Comparison of ENCODE assay signal across 10 mouse cellular contexts in the genomic region with DNA sequence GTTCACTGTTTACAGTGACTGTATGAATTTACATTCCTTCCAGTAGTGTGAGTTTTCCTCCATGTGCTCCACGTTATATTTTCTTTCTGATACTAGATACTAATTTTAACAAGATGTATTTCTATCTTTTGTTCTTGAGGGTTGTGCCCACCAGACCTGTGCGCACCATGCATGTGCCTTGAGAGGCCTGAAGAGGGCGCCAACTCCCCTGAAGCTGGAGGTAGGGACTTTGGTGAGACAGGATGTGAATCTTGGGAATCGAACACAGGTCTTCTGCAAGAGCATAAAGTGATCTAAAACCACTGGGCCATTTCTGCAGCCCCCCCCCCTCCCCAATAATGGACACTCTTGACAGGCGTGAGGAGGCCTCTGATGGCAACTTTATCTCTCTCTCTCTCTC. TPM values are rescaled to one million over a fixed set of nuclear protein-coding genes. Genes with fewer than 3 reads are reported as not detected.
DNase-seq lines count a peak whose midpoint lies in the region; ATAC-seq and TF ChIP-seq lines count a peak whose summit lies in the region.
"Had no signal": no experiment of that assay in that cellular context is flagged by ENCODE, and none has a peak within 500 bp of the region (broad histone marks: within the 10 kb centered on the region; RNA-seq: fewer than 3 reads in every experiment).

No protein-coding gene starts in this region.

- peaks cover 6% of the 10 kb centered on the region for H3K4me1 ChIP-seq in liver, adult 2 months (ENCODE audit: control insufficient read depth, insufficient read depth, low read length)
- peaks cover 15% of the 10 kb centered on the region for H3K4me1 ChIP-seq in liver, embryonic 12.5 days
- H3K4me1 ChIP-seq in limb, embryonic 11.5 days (ENCODE audit: control insufficient read depth, insufficient read depth, low read length), result 0 out of 2 replicates have a peak, but pooled peaks cover 3% of the 10 kb centered on the region

- ATAC-seq in liver, embryonic 12.5 days, result no peak
- ATAC-seq in limb, embryonic 11.5 days (ENCODE audit: insufficient number of reproducible peaks, low FRiP score, low TSS enrichment, low read depth), result no peak

- TF ChIP-seq POLR2A in liver, adult 2 months (IDR thresholded peaks at IDR 0.05; ENCODE audit: extremely low read depth, insufficient read depth, low read length), result no peak

- TF ChIP-seq CTCF in liver, adult 2 months (IDR thresholded peaks at IDR 0.05; ENCODE audit: low read depth, low read length), result peak; percentile 81

- H3K27ac ChIP-seq in liver, adult 2 months (replicated peaks; ENCODE audit: insufficient read depth, low read depth, low read length), result no peak overlapping the region
- no peak overlapping the region for H3K27ac ChIP-seq in liver, embryonic 12.5 days
- H3K27ac ChIP-seq in limb, embryonic 11.5 days (replicated peaks; ENCODE audit: low read depth, low read length), result no peak overlapping the region
- H3K27ac ChIP-seq: midbrain, embryonic 12.5 days had no signal

- H3K9me3 ChIP-seq in liver, embryonic 12.5 days (replicated peaks), result no peaks in the 10 kb centered on the region
- no peaks in the 10 kb centered on the region for H3K9me3 ChIP-seq in limb, embryonic 11.5 days (ENCODE audit: control insufficient read depth, low read length)
- H3K9me3 ChIP-seq: midbrain, embryonic 12.5 days had no signal

- no peaks in the 10 kb centered on the region for H3K36me3 ChIP-seq in liver, adult 2 months (ENCODE audit: control insufficient read depth, insufficient read depth, low read length)
- H3K36me3 ChIP-seq in liver, embryonic 12.5 days, result no peaks in the 10 kb centered on the region
- no peaks in the 10 kb centered on the region for H3K36me3 ChIP-seq in limb, embryonic 11.5 days (ENCODE audit: control insufficient read depth, insufficient read depth, low read length)

- H3K4me2 ChIP-seq in liver, embryonic 12.5 days, result no peak overlapping the region
- no peak overlapping the region for H3K4me2 ChIP-seq in limb, embryonic 11.5 days (ENCODE audit: low read depth, severe bottlenecking)
- H3K4me2 ChIP-seq: midbrain, embryonic 12.5 days had no signal

- 47% methylated on average over 5 of the region's 5 CpGs for WGBS in liver, adult 2 months
- 32% methylated on average over 5 of the region's 5 CpGs for WGBS in liver, embryonic 12.5 days (ENCODE audit: insufficient replicate concordance)
- WGBS in limb, embryonic 11.5 days, result 37% methylated on average over 5 of the region's 5 CpGs

- H3K4me3 ChIP-seq in liver, adult 2 months (ENCODE audit: insufficient read depth, low read depth, low read length), result no peak overlapping the region
- no peak overlapping the region for H3K4me3 ChIP-seq in liver, embryonic 12.5 days
- no peak overlapping the region for H3K4me3 ChIP-seq in limb, embryonic 11.5 days (ENCODE audit: low read depth, low read length)
- H3K4me3 ChIP-seq: midbrain, embryonic 12.5 days had no signal

- no peaks in the 10 kb centered on the region for H3K79me2 ChIP-seq in liver, adult 2 months (ENCODE audit: control insufficient read depth, insufficient read depth, low read length)

- peak; percentile 62 for DNase-seq in cerebellum, adult 9-10 months
- no peak for DNase-seq in cerebellum, adult 11 months
- peak; percentile 18 for DNase-seq in liver, adult 2 months (ENCODE audit: extremely low read depth, low read depth, low spot score)
- peak; percentile 30 for DNase-seq in adrenal gland, postnatal 25 days
- peak; percentile 40 for DNase-seq in limb, embryonic 11.5 days (ENCODE audit: low spot score)
- peak; percentile 67 for DNase-seq in thymus, postnatal 0 days (ENCODE audit: low spot score)
- DNase-seq in left cerebral cortex, postnatal 14 days (ENCODE audit: low spot score in 2 of 2), result no peak

- H3K9ac ChIP-seq in liver, adult 2 months (ENCODE audit: low read depth, low read length), result no peak overlapping the region
- no peak overlapping the region for H3K9ac ChIP-seq in liver, embryonic 12.5 days
- H3K9ac ChIP-seq in limb, embryonic 11.5 days (ENCODE audit: low read length), result no peak overlapping the region
- H3K9ac ChIP-seq: midbrain, embryonic 12.5 days had no signal

- H3K27me3 ChIP-seq in liver, adult 2 months (ENCODE audit: control insufficient read depth, insufficient read depth, low read length), result no peaks in the 10 kb centered on the region
- H3K27me3 ChIP-seq in liver, embryonic 12.5 days (replicated peaks), result no peaks in the 10 kb centered on the region
- H3K27me3 ChIP-seq in limb, embryonic 11.5 days (ENCODE audit: control insufficient read depth, insufficient read depth, low read length), result no peaks in the 10 kb centered on the region
- H3K27me3 ChIP-seq: midbrain, embryonic 12.5 days had no signal

- intact Hi-C loops in left cerebral cortex, postnatal 14 days (cut with DNase I), result no loop called here

RNA-seq across cellular contexts. Expression of gene Zfp607b, which starts 1.9 kb away (rescaled TPM):
- 0.27 and 0.28 TPM in 2 replicates for total RNA-seq in liver, adult 2 months (2014; rRNA removed)
- polyA plus RNA-seq in liver, adult 2 months (2012; rRNA removed), result 0.05 and 0.40 TPM in 2 replicates
- 0.64 and 0.79 TPM in 2 replicates for polyA plus RNA-seq in liver, embryonic 12.5 days (2016; fragmentation: Nextera tagmentation; extraction: Ambion mirVana)
- 0.81 and 1.3 TPM in 2 replicates for total RNA-seq in adrenal gland, postnatal 25 days (2021)
- 2.8 and 3.1 TPM in 2 replicates for polyA plus RNA-seq in limb, embryonic 11.5 days (2014; fragmentation: Nextera tagmentation; extraction: Ambion mirVana)
- polyA plus RNA-seq in thymus, postnatal 0 days (2015; fragmentation: Nextera tagmentation; extraction: Ambion mirVana), result 2.8 and 3.5 TPM in 2 replicates
- total RNA-seq in left cerebral cortex, postnatal 14 days (2021), result 1 to 10 TPM; 8.0 to 8.1 TPM

RNA-seq across cellular contexts. Expression of gene Map3k10, which starts 16.7 kb away (rescaled TPM):
- 10.0 and 10.6 TPM in 2 replicates for total RNA-seq in liver, adult 2 months (2014; rRNA removed)
- polyA plus RNA-seq in liver, adult 2 months (2012; rRNA removed), result 20.1 and 21.5 TPM in 2 replicates
- 5.7 and 6.7 TPM in 2 replicates for polyA plus RNA-seq in liver, embryonic 12.5 days (2016; fragmentation: Nextera tagmentation; extraction: Ambion mirVana)
- 27.2 and 30.2 TPM in 2 replicates for total RNA-seq in adrenal gland, postnatal 25 days (2021)
- polyA plus RNA-seq in limb, embryonic 11.5 days (2014; fragmentation: Nextera tagmentation; extraction: Ambion mirVana), result 6.8 and 8.6 TPM in 2 replicates
- polyA plus RNA-seq in thymus, postnatal 0 days (2015; fragmentation: Nextera tagmentation; extraction: Ambion mirVana), result 5.2 and 7.2 TPM in 2 replicates
- total RNA-seq in left cerebral cortex, postnatal 14 days (2021), result 100 to 1,000 TPM; 228 to 233 TPM

RNA-seq across cellular contexts. Expression of gene Ttc9b, which starts 37.4 kb away (rescaled TPM):
- total RNA-seq in liver, adult 2 months (2014; rRNA removed), result not detected in 2 replicates
- not detected in 2 replicates for polyA plus RNA-seq in liver, adult 2 months (2012; rRNA removed)
- not detected in 2 replicates for polyA plus RNA-seq in liver, embryonic 12.5 days (2016; fragmentation: Nextera tagmentation; extraction: Ambion mirVana)
- not detected in 2 replicates for total RNA-seq in adrenal gland, postnatal 25 days (2021)
- polyA plus RNA-seq in limb, embryonic 11.5 days (2014; fragmentation: Nextera tagmentation; extraction: Ambion mirVana), result 0.15 and 0.34 TPM in 2 replicates
- polyA plus RNA-seq in thymus, postnatal 0 days (2015; fragmentation: Nextera tagmentation; extraction: Ambion mirVana), result not detected in 2 replicates
- total RNA-seq in left cerebral cortex, postnatal 14 days (2021), result 100 to 1,000 TPM; 158 to 159 TPM
- total RNA-seq: heart, postnatal 10 days had no signal

RNA-seq across cellular contexts. Expression of gene Zfp60, which starts 40.1 kb away (rescaled TPM):
- total RNA-seq in liver, adult 2 months (2014; rRNA removed), result 5.8 and 6.1 TPM in 2 replicates
- polyA plus RNA-seq in liver, adult 2 months (2012; rRNA removed), result 0.83 and 1.1 TPM in 2 replicates
- polyA plus RNA-seq in liver, embryonic 12.5 days (2016; fragmentation: Nextera tagmentation; extraction: Ambion mirVana), result 8.0 and 9.2 TPM in 2 replicates
- total RNA-seq in adrenal gland, postnatal 25 days (2021), result 16.5 and 18.6 TPM in 2 replicates
- 45.6 and 49.9 TPM in 2 replicates for polyA plus RNA-seq in limb, embryonic 11.5 days (2014; fragmentation: Nextera tagmentation; extraction: Ambion mirVana)
- polyA plus RNA-seq in thymus, postnatal 0 days (2015; fragmentation: Nextera tagmentation; extraction: Ambion mirVana), result 13.5 and 14.8 TPM in 2 replicates
- 10 to 100 TPM; 33.7 to 34.4 TPM for total RNA-seq in left cerebral cortex, postnatal 14 days (2021)

Comparison
In these comparisons a context has a peak if more than half of its experiments do, and no peak if none do; other contexts are left out.
1. DNase-seq: peak in cerebellum, adult 9-10 months (single experiment), liver, adult 2 months (single experiment), adrenal gland, postnatal 25 days (single experiment), limb, embryonic 11.5 days (single experiment) and thymus, postnatal 0 days (single experiment); none in cerebellum, adult 11 months (single experiment) and left cerebral cortex, postnatal 14 days (0 of 2).